Mouse (Mus musculus) spleen, postnatal 36 days (tissue): ENCODE measurements around the gene Arrb2.
"Not testable (repeated sequence)": the region's sequence is repeated elsewhere in the genome, so short reads cannot be mapped to it uniquely, and the experiment has no call there.

Experiments
- DNase-seq, 2 experiments: peaks; one replicate each; pipeline ENCODE4 v3.0.0; 2022; ENCODE audit warnings: low spot score in 2 of 2, mixed read lengths in 1 of 2

Gene Arrb2

GRCm38 (mm10) chr11:70432048-70432894, at the start of gene Arrb2:
Arrb2 (plus strand) TSS chr11:70432635.
- peak; percentile 97 to 98 for DNase-seq

- no peak for DNase-seq
Observed at GRCm38 (mm10) chr11:70384136-70384535, 48.3 kb upstream of the Arrb2 start.

- no peak for DNase-seq
Observed at GRCm38 (mm10) chr11:70387436-70387835, 45.0 kb upstream of the Arrb2 start.

- DNase-seq = no peak
Observed at GRCm38 (mm10) chr11:70389421-70389820, 43.0 kb upstream of the Arrb2 start.

- DNase-seq = no peak
Observed at GRCm38 (mm10) chr11:70403598-70403997, 28.8 kb upstream of the Arrb2 start.

- DNase-seq = peak; percentile 80 to 81
Observed at GRCm38 (mm10) chr11:70409594-70410296, 22.7 kb upstream of the Arrb2 start, which contains the start of gene Pelp1. Pelp1 (minus strand) TSS chr11:70410031.

GRCm38 (mm10) chr11:70410297-70410643, 22.2 kb upstream of the Arrb2 start:
- no peak for DNase-seq

- DNase-seq = no peak
Observed at GRCm38 (mm10) chr11:70412591-70412990, 19.8 kb upstream of the Arrb2 start.

GRCm38 (mm10) chr11:70413961-70414360, 18.5 kb upstream of the Arrb2 start:
- peak; percentile 60 to 67 for DNase-seq

- DNase-seq = no peak
Observed at GRCm38 (mm10) chr11:70418199-70418598, 14.2 kb upstream of the Arrb2 start.

GRCm38 (mm10) chr11:70419486-70419885, 12.9 kb upstream of the Arrb2 start:
- DNase-seq = no peak

GRCm38 (mm10) chr11:70426598-70426997, 5.8 kb upstream of the Arrb2 start:
- DNase-seq = not testable (repeated sequence)

- DNase-seq = no peak
Observed at GRCm38 (mm10) chr11:70431574-70431973, 861 bp upstream of the Arrb2 start.

- peak; percentile 31 to 55 for DNase-seq
Observed at GRCm38 (mm10) chr11:70432895-70433568, 597 bp downstream of the Arrb2 start.

GRCm38 (mm10) chr11:70433569-70433943, 1.1 kb downstream of the Arrb2 start:
- peak; percentile 59 to 70 for DNase-seq

- DNase-seq = no peak
Observed at GRCm38 (mm10) chr11:70433951-70434350, 1.5 kb downstream of the Arrb2 start.

GRCm38 (mm10) chr11:70435476-70435875, 3.0 kb downstream of the Arrb2 start:
- DNase-seq = peak; percentile 32 to 45

GRCm38 (mm10) chr11:70437426-70437825, 5.0 kb downstream of the Arrb2 start:
- DNase-seq = peak in 1 of 2 experiments; percentile 25

- no peak for DNase-seq
Observed at GRCm38 (mm10) chr11:70438728-70439374, 6.4 kb downstream of the Arrb2 start.

- DNase-seq = no peak
Observed at GRCm38 (mm10) chr11:70440637-70441036, 8.2 kb downstream of the Arrb2 start.

- DNase-seq = no peak
Observed at GRCm38 (mm10) chr11:70441882-70442281, 9.4 kb downstream of the Arrb2 start.

GRCm38 (mm10) chr11:70443964-70444363, 11.5 kb downstream of the Arrb2 start:
- no peak for DNase-seq
